Mouse (Mus musculus) left cerebral cortex, adult 2 months (tissue): ENCODE measurements around the gene Klhl26. TPM values are rescaled to one million over a fixed set of nuclear protein-coding genes. Genes with fewer than 3 reads are reported as not detected.

Experiments
- DNase-seq, 2 experiments: peaks; one replicate each; pipeline ENCODE4 v3.0.0; 2021 to 2022; ENCODE audit warnings: low spot score in 2 of 2, mixed read lengths in 1 of 2; ENCODE audit errors: extremely low spot score in 1 of 2
- H3K27ac ChIP-seq: fragments of 200-600 bp; 2 replicates; pipeline ENCODE4 v1.8.1; 2022
- H3K4me3 ChIP-seq: fragments of 200-600 bp; 2 replicates; pipeline ENCODE4 v1.8.1; 2022
- CTCF ChIP-seq: fragments of 200-600 bp; IDR thresholded peaks from 2 replicates; pipeline ENCODE4 v1.8.1; 2022; ENCODE audit warnings: antibody characterized with exemption, mild to moderate bottlenecking, moderate library complexity
- intact Hi-C: fragments of 180-260 bp; cut with DNase I; formaldehyde crosslinking; loops from one replicate; pipeline ENCODE4 v1.15.1; 2025
- total RNA-seq, 2 experiments: library from RNA; stranded (reverse); gene quantifications; 2 replicates each; pipeline ENCODE4 v1.2.3; 2021

The Klhl26 gene
- total RNA-seq, 2 experiments from 2014 or later, result 43.7 to 44.4 TPM

DNA sequence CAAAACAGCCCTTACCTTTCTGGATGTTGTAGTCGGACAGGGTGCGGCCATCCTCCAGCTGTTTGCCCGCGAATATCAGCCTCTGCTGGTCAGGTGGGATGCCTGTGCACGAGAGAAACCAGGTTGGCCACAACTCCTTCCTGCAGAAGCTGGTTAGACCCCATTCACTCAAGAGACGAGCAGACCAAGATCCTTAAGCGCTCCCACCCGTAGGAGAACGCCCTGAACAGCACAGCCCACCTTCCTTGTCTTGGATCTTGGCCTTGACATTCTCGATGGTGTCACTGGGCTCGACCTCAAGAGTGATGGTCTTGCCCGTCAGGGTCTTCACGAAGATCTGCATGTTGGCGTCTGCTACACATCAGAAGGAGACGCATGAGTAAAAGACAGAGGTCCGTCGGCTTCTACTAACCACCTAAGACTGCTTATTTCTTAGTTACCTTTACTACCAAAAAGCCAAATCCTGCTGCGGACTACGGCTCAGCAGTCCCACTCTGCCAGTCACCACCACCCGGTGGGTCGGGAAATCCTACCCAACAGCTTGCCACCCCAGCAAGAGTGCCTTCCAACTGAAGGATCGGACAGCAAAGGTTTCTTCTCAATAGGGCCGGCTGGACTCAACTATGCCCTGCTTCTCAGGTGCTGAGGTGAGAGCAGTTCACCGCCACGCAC lies 32.6 kb upstream of the Klhl26 start:
- intact Hi-C loops, result loop anchor here (10.0 kb wide), 1 partner anchor 155 kb away; the partner anchor contains the start of gene Upf1
- DNase-seq, result no peak
- peak overlapping the region; percentile 98 for H3K4me3 ChIP-seq
- no peak for TF ChIP-seq CTCF
- H3K27ac ChIP-seq, result peak overlapping the region; percentile 93

DNA sequence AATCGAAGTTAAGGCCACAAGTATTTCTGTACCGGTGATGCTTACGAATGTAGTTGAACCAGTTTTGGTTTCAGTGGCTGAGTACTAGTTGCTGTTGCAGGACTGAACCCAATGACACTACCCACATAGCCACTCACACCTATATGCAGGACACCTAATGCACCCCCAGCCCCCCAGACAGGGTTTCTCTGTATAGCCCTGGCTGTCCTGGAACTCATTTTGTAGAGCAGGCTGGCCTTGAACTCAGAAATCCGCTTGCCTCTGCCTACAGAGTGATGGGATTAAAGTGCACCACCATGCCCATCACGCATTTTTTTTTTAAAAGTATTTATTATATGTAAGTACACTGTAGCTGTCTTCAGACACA lies 30.2 kb upstream of the Klhl26 start:
- no peak overlapping the region; the same call in 1 of the 2 replicates for H3K27ac ChIP-seq
- no peak for TF ChIP-seq CTCF
- H3K4me3 ChIP-seq, result no peak overlapping the region
- intact Hi-C loops, result loop anchor here (2.0 to 10.0 kb wide), 2 partner anchors 32 to 152 kb away; partner anchors contain the start of genes Ell and Upf1
- no peak for DNase-seq

DNA sequence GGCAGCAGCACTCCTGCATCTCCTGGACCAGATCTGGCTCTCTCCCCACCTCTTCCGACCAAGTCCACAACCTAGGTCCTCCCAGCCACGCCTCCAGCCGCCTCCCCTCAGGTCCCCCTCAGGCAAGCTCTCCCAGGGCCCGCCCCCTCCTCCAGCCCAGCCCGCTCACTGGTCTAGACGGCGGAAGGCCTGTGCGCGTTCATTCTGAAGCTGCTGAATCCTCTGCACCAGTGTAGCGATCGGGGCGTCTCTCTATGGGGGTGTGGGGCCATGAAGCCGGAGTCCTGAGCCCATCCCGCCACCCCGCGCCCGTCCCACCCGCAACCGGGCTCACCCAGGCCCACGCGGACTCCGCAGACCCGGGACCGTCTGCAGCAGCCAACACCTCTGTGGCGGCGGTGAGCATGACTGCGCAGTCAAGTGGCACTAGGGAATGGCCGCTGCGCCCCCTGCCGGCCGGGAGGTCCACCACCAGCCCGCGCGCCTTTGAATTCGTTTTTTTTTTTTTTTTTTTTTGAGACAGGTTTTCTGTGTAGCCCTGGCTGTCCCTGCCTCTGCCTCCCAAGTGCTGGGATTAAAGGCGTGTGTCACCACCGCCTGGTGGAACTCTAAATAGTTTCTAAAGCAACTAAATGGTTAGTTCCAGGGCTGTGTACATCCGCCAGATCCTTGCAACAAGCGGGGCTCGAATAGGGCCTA lies 29.7 kb upstream of the Klhl26 start, which contains the start of gene Rex1bd:
TSS of gene Rex1bd (minus strand) at position 425 of the 699 bp plus-strand sequence.
- H3K4me3 ChIP-seq, result peak within 1 kb of the TSS; percentile 73
- peak; percentile 91 to 94 for DNase-seq
- TF ChIP-seq CTCF, result peak; percentile 88
- H3K27ac ChIP-seq, result peak within 1 kb of the TSS; percentile 99
- intact Hi-C loops, result loop anchor here (1.0 to 10.0 kb wide), 3 partner anchors 32 to 152 kb away; partner anchors contain the start of genes Ell and Upf1

DNA sequence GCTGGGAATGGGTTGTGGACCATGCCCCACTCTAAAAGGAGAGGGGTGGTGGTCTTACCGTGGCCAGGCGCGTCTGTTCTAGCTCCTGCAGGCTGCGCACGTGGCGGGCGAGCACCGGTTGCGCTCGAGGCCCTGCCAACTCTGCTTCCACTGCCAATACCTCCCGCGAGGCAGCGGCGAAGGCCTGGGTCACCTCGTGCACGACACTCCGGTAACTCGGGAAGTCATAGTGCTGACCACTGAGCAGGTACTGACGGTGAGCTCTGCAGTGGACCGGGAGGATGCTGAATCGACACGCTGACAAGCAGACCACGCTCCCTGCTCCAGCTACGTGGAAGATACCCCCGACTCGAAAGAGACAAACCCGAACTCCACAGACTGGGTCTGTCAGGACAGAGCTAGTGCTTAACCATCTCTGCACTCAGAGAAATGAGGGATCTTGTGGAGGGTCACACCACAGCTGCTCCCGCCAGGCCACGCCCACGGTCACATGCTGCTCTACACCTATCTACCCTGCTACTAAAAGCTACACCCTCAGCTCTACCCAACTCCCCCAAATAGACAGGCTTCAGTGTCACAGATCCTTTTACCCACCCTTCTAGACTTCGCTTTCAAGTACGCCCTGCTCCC lies 29.0 kb upstream of the Klhl26 start:
- intact Hi-C loops, result loop anchor here (1.0 to 10.0 kb wide), 4 partner anchors 33 to 151 kb away; partner anchors contain the start of genes Ell and Upf1
- TF ChIP-seq CTCF, result no peak
- H3K4me3 ChIP-seq, result peak overlapping the region; percentile 73
- H3K27ac ChIP-seq, result peak overlapping the region; percentile 99
- no peak for DNase-seq

DNA sequence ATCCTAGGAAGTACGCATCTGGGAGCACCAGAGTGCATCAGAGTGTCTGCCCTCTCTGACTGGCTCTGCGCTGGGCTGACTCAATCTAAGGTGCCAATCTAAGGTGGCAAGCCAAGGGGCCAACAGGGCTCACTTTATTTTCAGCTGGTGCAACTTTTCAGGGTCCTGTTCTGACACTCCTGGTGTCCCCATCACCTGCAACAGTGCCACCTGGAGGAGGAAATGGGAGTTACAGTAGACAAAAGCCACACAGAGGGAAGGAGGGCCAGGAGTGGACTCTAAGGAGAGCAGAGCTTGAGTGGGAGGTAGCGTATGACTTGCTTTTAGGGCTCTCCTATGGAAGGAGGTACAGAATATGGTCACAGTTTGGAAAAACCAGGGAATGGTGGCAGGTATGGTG lies 28.1 kb upstream of the Klhl26 start:
- intact Hi-C loops, result loop anchor here (1.0 to 10.0 kb wide), 3 partner anchors 58 to 150 kb away; partner anchors contain the start of gene Upf1
- H3K27ac ChIP-seq, result peak overlapping the region; percentile 2; the same call in 1 of the 2 replicates

DNA sequence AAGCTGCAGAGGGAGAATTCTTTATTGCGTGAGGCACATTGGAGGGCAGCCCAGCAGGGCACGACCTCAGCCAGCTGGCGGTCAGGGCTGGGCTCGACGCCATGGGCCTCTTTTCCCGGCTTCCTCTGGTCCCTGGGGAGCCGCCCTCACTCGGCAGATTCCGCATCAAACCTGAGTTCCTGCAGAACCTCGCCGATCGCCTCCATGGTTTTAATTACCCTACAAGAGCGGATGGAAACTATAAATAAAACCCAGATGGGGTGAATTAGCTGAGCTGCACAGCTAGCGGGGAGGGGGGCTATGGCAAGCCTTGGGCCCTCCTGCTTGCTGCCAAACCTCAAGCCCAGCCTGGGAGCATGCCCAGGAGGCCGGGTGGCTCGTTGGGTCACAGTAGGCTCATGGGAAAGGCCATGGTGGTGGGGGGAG lies 27.5 kb upstream of the Klhl26 start:
- H3K4me3 ChIP-seq, result no peak overlapping the region

More for the DNA sequence above, 28.1 kb upstream of the Klhl26 start:
- peak; percentile 91 for TF ChIP-seq CTCF
- DNase-seq, result peak; percentile 72 to 85
- H3K4me3 ChIP-seq, result 0 out of 2 replicates have a peak overlapping the region, but pooled peaks have one; percentile 9

DNA sequence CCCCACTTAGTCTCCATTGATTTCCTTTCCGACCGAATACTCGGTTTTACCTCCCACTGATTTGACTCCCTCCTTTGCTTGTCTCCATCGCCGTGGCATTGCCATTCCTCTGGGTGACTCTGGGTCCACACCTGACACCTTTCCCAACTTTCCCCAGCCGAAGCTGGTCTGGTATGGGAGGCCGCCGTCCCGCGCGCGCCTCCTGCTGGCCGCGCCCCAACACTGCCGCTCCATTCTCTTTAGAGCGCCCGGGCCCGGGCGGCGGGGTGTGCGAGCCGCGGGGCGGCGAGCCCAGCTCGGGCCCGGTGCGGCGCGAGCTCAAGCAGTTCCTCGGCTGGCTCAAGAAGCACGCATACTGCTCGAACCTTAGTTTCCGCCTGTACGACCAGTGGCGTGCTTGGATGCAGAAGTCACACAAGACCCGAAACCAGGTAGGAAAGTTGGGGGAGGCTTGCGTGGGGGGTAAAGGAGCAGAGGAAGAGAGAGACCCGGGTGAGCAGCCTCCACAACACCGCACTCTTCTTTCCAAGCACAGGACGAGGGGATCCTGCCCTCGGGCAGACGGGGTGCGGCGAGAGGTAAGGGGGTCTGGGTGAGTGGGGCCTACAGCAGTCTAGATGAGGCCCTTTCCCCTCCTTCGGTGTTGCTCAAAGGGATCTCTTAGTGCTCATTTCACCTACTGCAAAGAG lies 26.4 kb upstream of the Klhl26 start:
- Histone ChIP-seq H3K27ac (no peak overlapping the region), H3K4me3 (no peak overlapping the region)
- intact Hi-C loops, result loop anchor here (5.0 to 10.0 kb wide), 2 partner anchors 56 to 148 kb away; partner anchors contain the start of gene Upf1
- peak; percentile 80 for TF ChIP-seq CTCF
- peak; percentile 57 to 61 for DNase-seq

More for the DNA sequence above, 27.5 kb upstream of the Klhl26 start:
- DNase-seq, result peak in 1 of 2 experiments; percentile 54
- no peak for TF ChIP-seq CTCF
- H3K27ac ChIP-seq, result peak overlapping the region; percentile 2
- intact Hi-C loops, result loop anchor here (5.0 to 10.0 kb wide), 2 partner anchors 57 to 150 kb away; partner anchors contain the start of gene Upf1

DNA sequence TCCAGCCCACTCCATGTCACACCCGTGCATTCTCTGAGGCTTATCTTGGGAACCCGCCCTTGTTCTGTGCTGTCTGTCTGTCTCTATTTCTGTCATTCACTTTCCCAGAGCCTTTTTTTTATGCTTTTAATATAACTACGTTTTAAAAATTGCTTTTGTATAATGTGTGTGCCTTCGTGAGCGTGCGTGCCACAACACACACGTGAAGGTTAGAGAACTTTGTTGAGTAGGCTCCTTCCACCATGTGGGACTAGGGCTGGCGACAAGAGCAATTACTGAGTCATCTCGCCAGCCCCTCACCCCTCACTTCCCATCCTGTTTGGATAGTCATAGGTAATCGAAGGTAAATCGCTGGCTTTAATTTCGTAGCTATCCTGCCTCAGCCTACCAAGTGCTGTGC lies 25.8 kb upstream of the Klhl26 start:
- TF ChIP-seq CTCF, result no peak
- intact Hi-C loops, result loop anchor here (5.0 to 10.0 kb wide), 2 partner anchors 55 to 148 kb away; partner anchors contain the start of gene Upf1
- no peak overlapping the region for H3K27ac ChIP-seq
- H3K4me3 ChIP-seq, result no peak overlapping the region
- DNase-seq, result no peak

DNA sequence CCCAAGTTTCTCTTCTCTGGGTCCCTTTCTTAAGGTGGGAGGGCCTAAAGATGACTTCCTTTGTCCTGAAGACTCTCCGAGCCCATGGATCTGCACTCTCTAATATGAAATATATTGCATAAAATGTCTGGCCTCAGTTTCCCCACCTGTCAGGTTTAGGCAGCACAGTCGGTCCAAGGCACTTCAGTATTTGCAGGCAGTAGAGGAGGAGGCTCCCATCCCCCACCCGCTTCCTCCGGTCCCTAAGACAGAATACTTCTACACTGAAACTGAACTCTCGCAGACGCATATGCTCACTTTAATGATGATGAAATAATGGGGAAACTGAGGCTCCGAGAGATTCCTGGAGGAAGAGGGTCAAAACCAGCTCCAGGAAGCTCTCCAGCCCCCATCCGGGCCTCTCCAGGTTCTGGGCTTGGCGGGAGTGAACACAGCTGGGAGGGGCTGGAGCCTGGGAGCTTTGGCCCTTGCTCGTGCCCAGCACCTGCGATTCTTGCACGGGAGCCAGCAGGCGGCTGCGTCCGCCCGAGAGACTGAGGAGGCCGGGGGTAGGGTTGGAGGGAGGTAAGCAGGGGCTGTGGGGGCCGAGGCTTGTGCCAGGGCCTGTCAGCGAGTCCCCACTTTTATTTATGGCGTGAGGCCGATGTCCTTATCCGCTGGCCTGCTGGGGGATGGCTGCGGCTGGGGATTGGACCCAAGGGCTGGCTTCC lies 25.2 kb upstream of the Klhl26 start:
- intact Hi-C loops, result loop anchor here (5.0 to 10.0 kb wide), 2 partner anchors 55 to 147 kb away; partner anchors contain the start of gene Upf1
- no peak for TF ChIP-seq CTCF
- Histone ChIP-seq H3K27ac (no peak overlapping the region), H3K4me3 (no peak overlapping the region)
- DNase-seq, result no peak
